Mouse (Mus musculus) cerebral cortex, adult 2 months (tissue): Measurements from ENCODE around the gene H1fx.

Experiments
- WGBS: fragments of 180-500 bp; shearing (Covaris S2); methylation state at CpG from one replicate; pipeline ENCODE4 v1.1.7; 2018; 5-methylcytosine and 5-hydroxymethylcytosine counted together

H1fx gene

DNA sequence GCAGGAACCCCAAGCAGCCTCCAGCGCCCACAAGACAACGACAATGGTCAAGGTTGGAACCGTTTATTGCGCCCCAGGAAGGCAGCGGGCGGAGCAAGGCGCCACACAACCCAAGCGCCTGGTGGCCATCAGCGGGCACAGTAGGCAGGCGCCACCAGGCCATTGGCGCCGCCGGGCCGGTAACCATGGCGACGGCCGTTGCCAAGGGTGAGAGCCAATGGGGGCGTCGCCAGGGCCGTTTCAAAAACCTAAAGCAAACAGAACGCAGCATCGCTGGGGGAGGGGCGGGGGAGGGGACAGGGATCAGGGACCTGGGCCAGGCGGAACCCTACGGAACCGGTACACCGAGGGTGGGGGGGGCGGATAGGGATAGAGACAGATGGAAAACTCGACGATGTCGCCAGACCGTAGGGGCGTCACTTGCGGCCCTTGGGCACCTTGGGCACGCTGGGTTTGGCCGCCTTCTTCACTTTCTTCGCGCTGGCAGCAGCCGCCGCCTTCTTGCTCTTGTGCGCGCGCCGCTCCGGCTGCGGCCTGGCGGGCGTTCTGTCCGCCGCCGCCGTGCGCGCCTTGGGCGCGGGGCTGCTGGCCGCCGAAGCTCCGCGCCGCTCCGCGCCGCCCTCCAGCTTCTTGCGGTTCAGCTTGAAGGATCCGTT, 935 bp downstream of the H1fx start:
- under 1% methylated on average over 59 of the region's 66 CpGs for WGBS

DNA sequence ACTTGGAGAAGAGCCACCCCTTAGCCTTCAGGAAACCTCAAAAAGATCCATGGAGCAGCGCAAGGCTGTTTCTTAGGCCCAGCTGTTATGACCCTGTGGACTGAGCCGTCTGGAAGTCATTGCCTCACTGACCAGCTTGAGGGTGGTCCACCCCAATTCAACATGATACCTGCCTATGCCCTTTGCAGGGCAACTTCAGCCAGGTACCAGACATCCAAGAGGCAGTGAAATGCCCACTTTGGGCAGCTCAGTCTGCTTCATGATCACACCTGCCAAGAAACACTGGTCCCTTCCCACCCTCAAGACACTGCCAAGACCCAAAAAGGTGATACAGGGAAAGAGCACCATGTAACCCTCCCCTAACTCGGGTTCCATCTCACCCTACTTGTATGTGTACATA, 1.7 kb downstream of the H1fx start:
- WGBS = 81% methylated on average over 3 of the region's 3 CpGs

DNA sequence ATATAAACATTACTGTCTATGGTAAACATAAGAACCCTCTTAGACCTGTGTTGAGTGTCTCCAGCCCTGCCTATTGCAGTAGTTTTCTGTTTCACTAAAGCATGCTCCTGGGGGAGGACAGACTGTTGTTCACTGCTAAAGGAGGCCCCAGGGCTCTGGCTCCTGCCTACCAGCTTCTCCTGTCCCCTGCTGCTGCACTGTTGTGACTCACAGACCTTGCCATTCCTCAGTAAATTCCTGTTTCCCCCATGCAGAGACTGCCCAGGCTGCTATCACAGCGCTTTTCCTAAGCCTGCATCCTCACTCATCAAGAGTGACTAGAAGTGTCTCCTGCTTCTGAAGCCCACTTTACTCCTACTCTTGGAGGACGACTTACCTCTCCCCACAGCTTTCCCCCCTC, 11.4 kb downstream of the H1fx start:
- WGBS = 45% methylated on average over 2 of the region's 2 CpGs

DNA sequence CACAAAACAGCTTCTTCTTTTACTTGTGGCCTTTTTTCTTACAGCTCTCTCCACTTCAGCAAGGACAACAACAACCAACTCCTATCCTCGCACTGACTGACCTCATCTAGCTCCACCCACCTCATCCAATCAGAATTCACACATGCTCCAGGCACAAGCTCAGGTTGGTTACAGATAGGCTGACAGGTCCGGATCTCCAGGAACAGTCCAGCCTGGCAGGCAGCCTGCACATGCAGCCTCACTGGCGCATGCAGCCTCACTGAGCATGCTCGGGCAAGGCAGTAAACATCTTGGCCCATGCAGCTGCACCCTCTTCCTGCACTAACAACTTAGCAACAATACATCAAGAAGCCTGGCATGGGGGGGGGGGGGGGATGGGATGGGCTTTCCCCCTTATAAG, 19.0 kb downstream of the H1fx start:
- 68% methylated on average over 4 of the region's 4 CpGs for WGBS

DNA sequence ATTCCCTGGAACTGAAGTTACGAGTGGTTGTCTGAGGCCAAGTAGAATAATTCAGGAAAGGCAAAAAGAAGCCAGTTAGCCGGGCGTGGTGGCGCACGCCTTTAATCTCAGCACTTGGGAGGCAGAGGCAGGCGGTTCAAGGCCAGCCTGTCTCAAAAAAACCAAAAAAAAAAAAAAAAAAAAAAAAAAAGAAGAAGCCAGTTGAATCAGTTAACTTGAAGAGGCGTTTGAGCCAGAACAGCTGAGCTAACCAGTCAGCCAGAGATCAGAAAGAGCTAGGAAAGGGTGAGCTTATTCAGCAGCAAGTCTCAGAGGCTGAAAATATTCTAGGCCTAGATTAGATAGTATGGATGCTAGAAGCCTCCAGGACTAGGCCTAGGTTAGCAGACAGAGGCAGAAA, 39.3 kb downstream of the H1fx start:
- 87% methylated on average over 7 of the region's 7 CpGs for WGBS

DNA sequence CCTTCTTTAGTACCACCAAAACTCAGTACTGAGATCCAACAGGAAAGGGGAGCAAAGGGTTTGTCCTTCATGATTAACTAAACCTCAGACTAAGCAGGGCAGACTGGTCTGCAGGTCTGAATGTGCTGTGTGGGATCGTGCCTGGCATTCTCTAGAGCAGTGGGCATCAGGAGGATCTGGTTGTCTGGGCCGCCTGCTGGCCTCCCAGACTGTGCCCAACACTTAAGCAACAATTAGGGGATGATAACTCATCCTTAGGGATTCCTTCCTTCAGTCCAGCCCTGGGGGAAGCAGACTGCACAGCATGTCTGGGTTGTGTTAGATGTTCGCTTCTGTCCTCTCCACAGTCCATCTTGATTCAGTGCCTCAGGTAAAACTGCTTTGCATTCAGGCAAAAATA, 42.5 kb downstream of the H1fx start:
- WGBS = 96% methylated on average over 3 of the region's 3 CpGs

DNA sequence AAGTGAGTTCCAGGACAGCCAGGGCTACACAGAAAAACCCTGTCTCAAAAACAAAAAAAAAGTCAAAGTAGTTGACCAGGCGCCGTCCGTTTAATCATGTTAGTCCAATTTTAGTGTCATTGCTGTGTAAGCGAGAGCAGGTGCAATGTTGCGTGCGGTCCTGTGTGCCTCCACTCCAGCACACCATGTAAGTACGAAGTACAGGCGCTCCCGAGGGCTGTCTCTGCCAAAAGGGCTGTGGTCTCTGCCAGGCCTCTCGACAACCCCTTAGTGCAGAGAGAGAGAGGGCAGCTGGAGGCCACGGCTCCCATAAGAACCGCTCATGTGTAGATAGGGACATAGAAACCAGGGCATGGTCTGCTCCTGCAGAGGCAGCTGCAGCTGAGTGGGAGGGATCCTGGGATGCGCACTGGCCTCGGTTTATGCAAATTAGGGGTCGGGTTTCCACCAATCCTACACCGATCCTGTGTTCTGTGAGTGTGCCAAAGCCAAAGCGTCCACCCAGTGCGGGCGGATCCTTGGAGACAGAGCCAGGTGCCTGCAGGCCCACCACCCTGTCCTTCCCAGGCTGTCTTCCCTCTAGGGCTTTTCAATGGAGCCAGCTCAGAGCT, 44.2 kb downstream of the H1fx start:
- WGBS = 59% methylated on average over 19 of the region's 19 CpGs

DNA sequence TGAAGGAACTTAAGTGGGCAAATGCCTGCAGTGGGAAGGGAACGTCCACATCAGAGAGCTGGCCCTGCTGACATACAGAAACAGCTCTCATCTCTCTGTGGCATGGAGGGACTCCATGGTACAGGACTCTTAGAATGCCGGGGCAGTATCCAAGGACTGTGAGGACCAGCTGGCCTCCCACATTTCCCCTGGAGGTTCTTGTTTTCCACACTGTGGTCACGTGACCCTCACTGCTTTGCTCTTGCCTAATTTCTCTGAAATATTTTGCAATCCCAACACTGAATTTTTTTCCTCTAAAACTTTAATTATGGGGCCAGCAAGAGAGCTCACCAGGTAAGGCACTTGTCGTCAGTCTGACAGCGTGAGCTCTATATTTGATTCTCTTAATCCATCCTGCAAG, 46.4 kb downstream of the H1fx start:
- WGBS = 85% methylated on average over 5 of the region's 5 CpGs
